Mouse (Mus musculus): ENCODE results near the gene Exoc6.
A peak's percentile ranks its signal among the peaks of the same experiment; 100 is the strongest.

Exoc6 gene

GRCm38 (mm10) chr19:37585210-37585609, 35.0 kb downstream of the Exoc6 start:
- no peak for DNase-seq

- DNase-seq = no peak
Observed at GRCm38 (mm10) chr19:37585684-37586083, 35.5 kb downstream of the Exoc6 start.

GRCm38 (mm10) chr19:37590544-37590943, 40.3 kb downstream of the Exoc6 start:
- no peak for DNase-seq

GRCm38 (mm10) chr19:37601968-37602848, 52.0 kb downstream of the Exoc6 start:
- DNase-seq = peak; percentile 25

GRCm38 (mm10) chr19:37609991-37610390, 59.8 kb downstream of the Exoc6 start:
- no peak for DNase-seq

- no peak for DNase-seq
Observed at GRCm38 (mm10) chr19:37612893-37613292, 62.7 kb downstream of the Exoc6 start.

- DNase-seq = peak; percentile 57
Observed at GRCm38 (mm10) chr19:37615039-37615630, 64.9 kb downstream of the Exoc6 start.

- DNase-seq = no peak
Observed at GRCm38 (mm10) chr19:37647994-37648393, 97.8 kb downstream of the Exoc6 start.

GRCm38 (mm10) chr19:37650526-37650925, 100.3 kb downstream of the Exoc6 start:
- DNase-seq = no peak

GRCm38 (mm10) chr19:37654012-37654411, 103.8 kb downstream of the Exoc6 start:
- DNase-seq = no peak

GRCm38 (mm10) chr19:37656441-37656840, 106.2 kb downstream of the Exoc6 start:
- DNase-seq = no peak

GRCm38 (mm10) chr19:37665256-37665655, 115.0 kb downstream of the Exoc6 start:
- DNase-seq = no peak

GRCm38 (mm10) chr19:37667855-37668594, 117.8 kb downstream of the Exoc6 start:
- no peak for DNase-seq

GRCm38 (mm10) chr19:37668657-37669056, 118.4 kb downstream of the Exoc6 start:
- no peak for DNase-seq

GRCm38 (mm10) chr19:37669486-37669885, 119.3 kb downstream of the Exoc6 start:
- DNase-seq = no peak

GRCm38 (mm10) chr19:37673393-37673792, 123.2 kb downstream of the Exoc6 start:
- DNase-seq = no peak

GRCm38 (mm10) chr19:37685281-37685680, 135.1 kb downstream of the Exoc6 start, which contains the start of gene Cyp26c1:
Cyp26c1 (plus strand) TSS chr19:37685581.
- no peak for DNase-seq

- no peak for DNase-seq
Observed at GRCm38 (mm10) chr19:37686347-37686746, 136.1 kb downstream of the Exoc6 start.

GRCm38 (mm10) chr19:37686941-37687850, 137.0 kb downstream of the Exoc6 start:
- no peak for DNase-seq

GRCm38 (mm10) chr19:37689478-37689877, 139.3 kb downstream of the Exoc6 start:
- no peak for DNase-seq

- DNase-seq = no peak
Observed at GRCm38 (mm10) chr19:37690716-37691115, 140.5 kb downstream of the Exoc6 start.

- no peak for DNase-seq
Observed at GRCm38 (mm10) chr19:37692879-37693278, 142.7 kb downstream of the Exoc6 start.

Data from layer of hippocampus, adult 9-11 months (tissue).